Mouse (Mus musculus): ENCODE results near the gene Nfic. TPM values are rescaled to one million over a fixed set of nuclear protein-coding genes. Genes with fewer than 3 reads are reported as not detected.

Nfic gene
- polyA plus RNA-seq, 1 experiment: 26.7 TPM

- Histone ChIP-seq H3K4me3 (ENCODE audit: control insufficient read depth, insufficient read depth, low read length) (no peak overlapping the region), H3K27me3 (ENCODE audit: control insufficient read depth, insufficient read depth, low read length) (peaks cover 3% of the 10 kb centered on the region; the same call in 1 of the 2 replicates), H3K27ac (ENCODE audit: control insufficient read depth, insufficient read depth, low read length) (no peak overlapping the region), H3K36me3 (ENCODE audit: control insufficient read depth, insufficient read depth, low read length) (peaks cover 22% of the 10 kb centered on the region), H3K4me1 (replicated peaks; ENCODE audit: control insufficient read depth, insufficient read depth, low read length) (0 out of 2 replicates have a peak, but pooled peaks cover 8% of the 10 kb centered on the region)
- WGBS: 94% methylated on average over 10 of the region's 10 CpGs
- DNase-seq: no peak
- no peak for TF ChIP-seq CTCF (IDR thresholded peaks at IDR 0.05; ENCODE audit: borderline replicate concordance, control insufficient read depth, extremely low read depth, insufficient read depth, low read length, poor library complexity)
- TF ChIP-seq POLR2A (IDR thresholded peaks at IDR 0.05; ENCODE audit: control insufficient read depth, extremely low read depth, insufficient read depth, low read length, poor library complexity): no peak
These were observed 31.1 kb upstream of the Nfic start for GRCm38 (mm10) chr10:81486496-81486895.

- peaks cover 5% of the 10 kb centered on the region; the same call in 1 of the 2 replicates for H3K27me3 ChIP-seq (ENCODE audit: control insufficient read depth, insufficient read depth, low read length)
- 0 out of 2 replicates have a peak, but pooled peaks cover 8% of the 10 kb centered on the region for H3K4me1 ChIP-seq (replicated peaks; ENCODE audit: control insufficient read depth, insufficient read depth, low read length)
- no peak overlapping the region for H3K27ac ChIP-seq (ENCODE audit: control insufficient read depth, insufficient read depth, low read length)
- TF ChIP-seq CTCF (IDR thresholded peaks at IDR 0.05; ENCODE audit: borderline replicate concordance, control insufficient read depth, extremely low read depth, insufficient read depth, low read length, poor library complexity) (no peak), POLR2A (IDR thresholded peaks at IDR 0.05; ENCODE audit: control insufficient read depth, extremely low read depth, insufficient read depth, low read length, poor library complexity) (no peak)
- H3K4me3 ChIP-seq (ENCODE audit: control insufficient read depth, insufficient read depth, low read length): no peak overlapping the region
- H3K36me3 ChIP-seq (ENCODE audit: control insufficient read depth, insufficient read depth, low read length): peaks cover 19% of the 10 kb centered on the region
- no peak for DNase-seq
- 80% methylated on average over 7 of the region's 7 CpGs for WGBS
These were observed 30.1 kb upstream of the Nfic start for GRCm38 (mm10) chr10:81485479-81486018.

GRCm38 (mm10) chr10:81485060-81485449 lies 29.6 kb upstream of the Nfic start:
- H3K27me3 ChIP-seq (ENCODE audit: control insufficient read depth, insufficient read depth, low read length): peaks cover 5% of the 10 kb centered on the region; the same call in 1 of the 2 replicates
- H3K27ac ChIP-seq (ENCODE audit: control insufficient read depth, insufficient read depth, low read length): no peak overlapping the region
- TF ChIP-seq POLR2A (IDR thresholded peaks at IDR 0.05; ENCODE audit: control insufficient read depth, extremely low read depth, insufficient read depth, low read length, poor library complexity): no peak
- TF ChIP-seq CTCF (IDR thresholded peaks at IDR 0.05; ENCODE audit: borderline replicate concordance, control insufficient read depth, extremely low read depth, insufficient read depth, low read length, poor library complexity): no peak; the same call in 1 of the 2 replicates
- peak; percentile 51 for DNase-seq
- H3K4me3 ChIP-seq (ENCODE audit: control insufficient read depth, insufficient read depth, low read length): no peak overlapping the region
- WGBS: 13% methylated on average over 2 of the region's 2 CpGs
- H3K36me3 ChIP-seq (ENCODE audit: control insufficient read depth, insufficient read depth, low read length): peaks cover 19% of the 10 kb centered on the region
- H3K4me1 ChIP-seq (replicated peaks; ENCODE audit: control insufficient read depth, insufficient read depth, low read length): 0 out of 2 replicates have a peak, but pooled peaks cover 8% of the 10 kb centered on the region

- Histone ChIP-seq H3K4me1 (replicated peaks; ENCODE audit: control insufficient read depth, insufficient read depth, low read length) (0 out of 2 replicates have a peak, but pooled peaks cover 8% of the 10 kb centered on the region), H3K36me3 (ENCODE audit: control insufficient read depth, insufficient read depth, low read length) (peaks cover 15% of the 10 kb centered on the region), H3K4me3 (ENCODE audit: control insufficient read depth, insufficient read depth, low read length) (no peak overlapping the region), H3K27me3 (ENCODE audit: control insufficient read depth, insufficient read depth, low read length) (peaks cover 5% of the 10 kb centered on the region; the same call in 1 of the 2 replicates), H3K27ac (ENCODE audit: control insufficient read depth, insufficient read depth, low read length) (no peak overlapping the region)
- WGBS: 66% methylated on average over 6 of the region's 6 CpGs
- TF ChIP-seq CTCF (IDR thresholded peaks at IDR 0.05; ENCODE audit: borderline replicate concordance, control insufficient read depth, extremely low read depth, insufficient read depth, low read length, poor library complexity) (no peak), POLR2A (IDR thresholded peaks at IDR 0.05; ENCODE audit: control insufficient read depth, extremely low read depth, insufficient read depth, low read length, poor library complexity) (no peak)
- no peak for DNase-seq
These were observed 29.1 kb upstream of the Nfic start for GRCm38 (mm10) chr10:81484441-81485059.

GRCm38 (mm10) chr10:81483983-81484382 lies 28.5 kb upstream of the Nfic start:
- 21% methylated on average over 9 of the region's 9 CpGs for WGBS
- H3K27me3 ChIP-seq (ENCODE audit: control insufficient read depth, insufficient read depth, low read length): peaks cover 5% of the 10 kb centered on the region; the same call in 1 of the 2 replicates
- DNase-seq: peak; percentile 50
- H3K27ac ChIP-seq (ENCODE audit: control insufficient read depth, insufficient read depth, low read length): no peak overlapping the region
- TF ChIP-seq CTCF (IDR thresholded peaks at IDR 0.05; ENCODE audit: borderline replicate concordance, control insufficient read depth, extremely low read depth, insufficient read depth, low read length, poor library complexity): peak; percentile 73; the same call in 1 of the 2 replicates
- TF ChIP-seq POLR2A (IDR thresholded peaks at IDR 0.05; ENCODE audit: control insufficient read depth, extremely low read depth, insufficient read depth, low read length, poor library complexity): no peak
- H3K4me3 ChIP-seq (ENCODE audit: control insufficient read depth, insufficient read depth, low read length): no peak overlapping the region
- peaks cover 15% of the 10 kb centered on the region for H3K36me3 ChIP-seq (ENCODE audit: control insufficient read depth, insufficient read depth, low read length)
- 0 out of 2 replicates have a peak, but pooled peaks cover 8% of the 10 kb centered on the region for H3K4me1 ChIP-seq (replicated peaks; ENCODE audit: control insufficient read depth, insufficient read depth, low read length)

GRCm38 (mm10) chr10:81482533-81482889 lies 27.1 kb upstream of the Nfic start, which contains the start of gene Celf5:
Gene Celf5, minus strand, starts transcription at chr10:81482709.
- peaks cover 5% of the 10 kb centered on the region; the same call in 1 of the 2 replicates for H3K27me3 ChIP-seq (ENCODE audit: control insufficient read depth, insufficient read depth, low read length)
- peak; percentile 66 for DNase-seq
- H3K27ac ChIP-seq (ENCODE audit: control insufficient read depth, insufficient read depth, low read length): no peak within 1 kb of the TSS
- 0 out of 2 replicates have a peak, but pooled peaks cover 8% of the 10 kb centered on the region for H3K4me1 ChIP-seq (replicated peaks; ENCODE audit: control insufficient read depth, insufficient read depth, low read length)
- peak within 1 kb of the TSS; percentile 41 for H3K4me3 ChIP-seq (ENCODE audit: control insufficient read depth, insufficient read depth, low read length)
- TF ChIP-seq POLR2A (IDR thresholded peaks at IDR 0.05; ENCODE audit: control insufficient read depth, extremely low read depth, insufficient read depth, low read length, poor library complexity) (no peak), CTCF (IDR thresholded peaks at IDR 0.05; ENCODE audit: borderline replicate concordance, control insufficient read depth, extremely low read depth, insufficient read depth, low read length, poor library complexity) (peak; percentile 98)
- WGBS: 1% methylated on average over 35 of the region's 36 CpGs
- H3K36me3 ChIP-seq (ENCODE audit: control insufficient read depth, insufficient read depth, low read length): peaks cover 4% of the 10 kb centered on the region

Data from thymus, adult 2 months (tissue).